Mouse (Mus musculus): ENCODE measurements around the gene Tom1l1.

Gene Tom1l1

DNA sequence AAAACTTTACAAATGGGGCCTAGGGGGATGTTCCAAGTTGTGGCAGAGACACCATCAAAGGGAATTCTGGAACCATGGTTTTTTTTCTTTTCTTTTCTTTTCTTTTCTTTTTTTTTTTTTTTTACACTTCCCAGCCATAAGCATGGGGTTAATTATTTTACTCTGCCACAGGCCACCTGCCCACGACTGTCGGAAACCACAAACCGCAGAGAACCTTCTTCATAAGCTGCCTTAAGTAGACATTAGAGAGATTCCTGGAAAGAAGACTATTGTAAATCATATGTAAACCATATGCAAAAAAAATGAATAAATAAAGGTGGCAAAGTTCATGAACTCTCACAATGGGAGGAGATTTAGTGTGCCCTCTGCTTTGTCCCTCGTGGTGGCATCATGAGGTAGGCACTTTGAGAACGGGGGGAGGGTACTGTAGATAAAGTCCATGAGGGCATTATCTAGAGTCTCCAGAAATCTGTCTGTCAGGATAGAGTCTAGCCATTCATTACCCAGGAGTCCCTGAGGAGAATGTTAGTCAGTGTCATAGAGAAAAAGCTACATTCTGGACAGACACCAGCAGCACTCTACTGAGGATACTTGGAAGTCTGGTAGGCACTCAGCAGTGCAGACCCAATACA lies 12.6 kb downstream of the Tom1l1 start:
- DNase-seq (ENCODE audit: extremely low read depth, insufficient read length, low spot score): no peak

DNA sequence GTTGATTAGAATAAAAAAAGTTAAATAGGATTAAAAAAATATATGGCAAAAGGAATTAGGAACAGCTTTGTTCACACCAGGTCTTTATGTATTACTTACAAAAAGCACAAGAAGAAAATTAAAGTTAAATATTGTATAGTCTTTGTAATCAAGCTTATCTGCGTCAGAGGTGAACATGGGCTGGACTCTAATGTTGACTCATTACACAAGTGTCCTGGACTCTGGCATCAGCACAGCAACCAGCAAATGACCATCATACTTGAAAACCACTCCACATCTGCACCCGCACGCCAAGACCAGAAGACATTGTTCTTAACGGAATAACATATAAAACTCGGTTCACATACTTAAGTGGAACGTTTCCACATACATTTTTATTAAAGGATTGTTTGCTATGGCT lies 20.8 kb downstream of the Tom1l1 start:
- no peak for DNase-seq (ENCODE audit: extremely low read depth, insufficient read length, low spot score)

DNA sequence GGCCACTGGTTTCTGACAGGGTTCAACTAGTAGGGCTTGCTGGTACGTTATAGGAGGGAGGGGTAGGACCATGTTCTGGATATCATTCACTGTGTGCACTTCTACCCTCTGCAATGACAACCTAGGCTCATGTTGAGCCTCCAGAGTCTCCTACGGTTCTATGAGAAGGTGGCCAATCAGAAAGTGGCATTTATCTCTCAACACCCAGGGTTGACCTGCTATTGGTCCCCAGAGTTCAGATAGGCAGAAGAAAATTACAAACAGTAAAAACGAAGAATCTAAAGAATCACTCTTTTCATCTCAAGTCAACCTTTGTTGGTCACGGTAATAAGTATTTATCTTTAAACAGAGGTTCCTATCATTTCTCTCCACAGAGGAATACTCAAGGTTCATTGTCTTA lies 21.2 kb downstream of the Tom1l1 start:
- DNase-seq (ENCODE audit: extremely low read depth, insufficient read length, low spot score): no peak

DNA sequence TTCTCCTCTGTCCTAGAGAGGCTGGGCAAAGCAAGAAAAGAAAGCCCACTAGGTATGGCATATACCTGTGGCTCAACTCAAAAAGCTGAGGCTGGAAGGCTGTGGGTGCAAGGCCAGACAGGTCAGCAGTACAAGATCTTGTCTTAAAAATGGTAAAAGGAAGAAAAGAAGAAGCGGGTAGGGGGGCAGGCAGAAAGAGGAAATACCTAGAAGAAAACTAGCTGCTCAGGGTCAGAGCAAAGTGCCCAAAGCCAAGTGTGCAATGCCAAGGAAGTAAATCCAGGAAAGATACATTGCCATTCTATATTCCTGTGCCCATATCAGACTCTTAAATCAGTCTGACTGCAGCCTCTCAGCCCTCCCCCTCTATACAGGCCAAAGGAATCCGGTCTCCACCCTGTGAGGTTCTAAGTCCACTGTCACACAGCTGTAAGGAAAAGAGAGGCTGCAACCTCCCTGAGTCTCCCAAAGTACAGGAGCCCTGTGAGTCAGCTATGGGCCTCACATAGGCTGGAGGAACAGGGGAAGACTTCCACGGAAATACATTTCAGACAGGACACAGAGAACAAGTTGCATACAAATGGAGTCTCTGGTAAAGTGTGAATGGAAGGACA lies 21.9 kb downstream of the Tom1l1 start:
- no peak for DNase-seq (ENCODE audit: extremely low read depth, insufficient read length, low spot score)

DNA sequence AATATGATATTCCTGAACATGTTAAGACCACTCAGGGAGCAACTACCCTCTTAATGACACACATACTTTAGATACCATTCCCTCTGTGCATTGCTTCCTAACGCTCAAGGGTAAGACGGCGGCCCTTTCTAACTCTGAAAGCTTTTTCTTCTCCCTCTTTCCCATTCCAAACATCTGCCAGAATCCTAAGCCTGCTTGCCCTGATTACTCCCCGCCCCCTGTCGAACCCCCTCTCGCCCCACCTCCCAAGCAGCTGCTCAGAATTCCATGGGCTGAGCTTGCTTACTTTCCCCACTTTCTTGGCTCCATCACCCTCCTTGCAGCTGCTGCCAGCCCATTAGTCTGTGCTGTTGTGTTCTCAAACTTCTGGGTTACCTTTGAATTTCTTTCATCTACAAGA lies 23.0 kb downstream of the Tom1l1 start:
- DNase-seq (ENCODE audit: extremely low read depth, insufficient read length, low spot score): no peak

DNA sequence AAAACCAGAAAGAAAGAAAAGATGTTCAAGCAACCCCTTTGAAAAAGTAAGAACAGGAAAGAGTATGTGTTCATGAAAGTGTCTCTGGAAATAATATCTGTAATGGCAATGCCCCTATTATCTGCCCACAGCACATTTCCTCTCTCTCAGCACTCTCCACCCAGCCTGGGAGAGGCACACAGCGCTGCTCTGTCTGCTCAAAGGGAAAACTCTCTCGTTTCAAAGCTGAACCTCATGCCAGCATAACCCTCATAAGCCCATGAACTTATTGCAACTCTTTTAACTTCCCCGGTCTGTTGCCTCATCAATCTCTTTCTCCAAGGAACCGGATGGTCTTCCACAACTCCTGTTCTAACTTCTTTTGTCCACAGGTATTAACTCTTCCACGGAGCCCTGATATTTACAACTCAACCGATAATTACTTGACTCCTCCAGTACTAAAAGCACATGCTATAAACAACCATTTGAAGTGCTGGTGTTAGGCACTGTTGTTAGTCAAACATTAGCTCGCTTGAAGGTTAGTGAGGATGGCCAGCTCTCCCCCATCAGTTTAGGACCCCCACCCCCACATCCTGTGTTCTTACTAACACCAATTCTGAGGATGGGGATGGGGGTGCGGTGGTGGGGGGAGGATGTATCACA lies 23.7 kb downstream of the Tom1l1 start:
- no peak for DNase-seq (ENCODE audit: extremely low read depth, insufficient read length, low spot score)

DNA sequence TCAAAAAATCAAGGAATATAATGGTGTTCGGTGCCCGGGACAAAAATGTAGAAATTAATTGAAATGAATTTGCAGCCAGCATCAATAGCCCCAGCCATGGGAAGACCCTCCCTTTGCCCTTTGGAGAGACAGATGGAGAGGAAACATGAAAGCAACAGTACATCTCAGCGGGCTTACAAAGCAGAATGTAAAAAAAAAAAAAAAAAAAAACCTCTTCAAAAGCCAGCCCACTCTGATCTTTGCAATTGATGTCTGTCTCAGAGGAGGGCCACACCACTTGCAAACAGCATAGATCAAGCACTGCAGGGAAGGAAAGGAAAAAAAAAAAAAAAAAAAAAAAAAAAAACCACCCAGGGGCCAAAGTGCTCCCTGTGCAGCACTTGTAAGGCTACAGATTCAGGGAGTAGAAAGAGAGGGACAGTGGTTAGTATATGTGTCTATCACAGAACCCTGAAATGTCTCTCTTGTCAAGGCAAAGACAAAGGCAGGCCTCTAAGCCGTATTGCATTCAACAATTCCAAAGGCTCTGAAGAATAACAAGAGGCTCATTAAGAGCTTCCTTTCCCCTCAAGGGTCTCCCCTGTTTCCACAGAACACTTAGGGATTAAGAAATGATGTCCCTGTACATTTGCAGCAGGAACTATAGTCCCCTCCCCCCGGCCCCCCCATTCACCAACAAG lies 24.4 kb downstream of the Tom1l1 start:
- no peak for DNase-seq (ENCODE audit: extremely low read depth, insufficient read length, low spot score)

DNA sequence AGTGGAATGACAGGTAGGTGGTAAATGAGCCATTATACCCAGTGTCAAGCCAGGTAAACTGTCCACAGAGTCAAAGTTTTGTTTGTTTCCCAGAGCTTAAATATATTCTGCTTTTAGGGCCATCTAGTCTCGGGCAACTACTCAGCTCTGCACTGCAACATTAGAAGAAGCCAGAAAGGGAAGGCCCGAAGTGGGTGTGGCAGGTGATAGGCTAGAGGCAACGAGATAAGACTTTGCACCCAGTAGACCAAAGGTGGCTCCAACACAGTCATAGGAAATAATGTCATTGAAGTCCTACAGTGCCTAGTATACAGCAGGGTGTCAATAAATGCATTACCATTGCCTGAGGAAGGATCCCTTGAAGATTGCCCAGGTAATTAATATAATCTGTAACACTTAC lies 25.1 kb downstream of the Tom1l1 start:
- no peak for DNase-seq (ENCODE audit: extremely low read depth, insufficient read length, low spot score)

DNA sequence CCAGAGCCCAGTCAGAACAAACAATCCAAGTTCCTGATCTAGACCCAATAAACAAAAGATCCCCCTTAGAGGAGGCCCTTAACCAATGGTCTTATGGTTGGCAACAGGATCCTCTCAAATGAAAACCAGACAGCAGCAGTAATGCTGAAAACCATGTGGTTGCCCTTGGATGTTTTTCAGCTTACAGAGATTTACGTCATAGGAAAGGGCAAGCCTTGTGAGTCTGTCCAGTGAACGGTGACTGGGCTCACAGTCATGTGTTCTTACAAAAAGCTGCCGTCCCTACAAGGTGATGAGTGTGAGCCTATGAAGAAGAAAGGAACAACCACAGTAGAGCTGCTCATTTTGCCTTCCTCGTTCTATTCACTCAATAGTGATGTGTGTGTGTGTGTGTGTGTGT lies 27.5 kb downstream of the Tom1l1 start:
- peak; percentile 25 for DNase-seq (ENCODE audit: extremely low read depth, insufficient read length, low spot score)

DNA sequence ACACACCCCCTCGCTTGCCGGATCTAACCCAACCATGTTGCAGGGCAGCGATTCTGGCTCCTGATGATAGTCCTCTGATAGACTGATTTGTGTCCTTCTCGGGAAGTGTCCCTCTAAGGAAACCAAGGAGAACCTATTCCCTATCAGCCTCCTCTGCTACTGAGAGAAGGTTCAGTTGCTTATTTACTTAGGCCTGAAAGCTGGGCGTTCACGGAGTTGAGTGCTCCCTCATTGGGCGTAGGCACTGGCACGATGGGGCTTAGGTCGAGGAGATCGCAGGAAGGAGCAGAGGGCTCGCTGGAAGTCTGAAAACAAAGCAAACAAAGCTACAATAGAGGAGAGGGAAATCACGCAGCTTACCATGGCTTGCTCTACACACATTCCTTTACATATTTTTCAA lies 30.6 kb downstream of the Tom1l1 start:
- DNase-seq (ENCODE audit: extremely low read depth, insufficient read length, low spot score): no peak

DNA sequence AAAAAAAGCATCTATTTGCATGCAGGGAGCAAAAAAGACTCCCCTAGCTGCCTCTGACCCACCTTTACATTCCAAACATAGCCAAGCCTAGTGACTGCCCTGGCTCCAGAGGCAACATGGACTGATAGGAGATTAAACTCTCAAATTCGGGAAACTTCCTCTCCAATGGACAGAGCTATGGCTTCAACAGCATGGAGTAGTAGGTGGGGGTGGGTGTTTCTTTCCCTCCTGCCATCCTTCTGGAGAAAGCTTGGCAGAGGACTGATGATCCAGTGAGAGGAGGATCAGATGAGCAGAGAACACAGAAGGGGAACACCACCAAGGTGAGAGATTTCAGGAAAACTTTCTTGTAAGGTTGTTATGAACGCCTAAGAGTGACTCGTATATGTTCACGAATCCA lies 35.6 kb downstream of the Tom1l1 start:
- no peak for DNase-seq (ENCODE audit: extremely low read depth, insufficient read length, low spot score)

DNA sequence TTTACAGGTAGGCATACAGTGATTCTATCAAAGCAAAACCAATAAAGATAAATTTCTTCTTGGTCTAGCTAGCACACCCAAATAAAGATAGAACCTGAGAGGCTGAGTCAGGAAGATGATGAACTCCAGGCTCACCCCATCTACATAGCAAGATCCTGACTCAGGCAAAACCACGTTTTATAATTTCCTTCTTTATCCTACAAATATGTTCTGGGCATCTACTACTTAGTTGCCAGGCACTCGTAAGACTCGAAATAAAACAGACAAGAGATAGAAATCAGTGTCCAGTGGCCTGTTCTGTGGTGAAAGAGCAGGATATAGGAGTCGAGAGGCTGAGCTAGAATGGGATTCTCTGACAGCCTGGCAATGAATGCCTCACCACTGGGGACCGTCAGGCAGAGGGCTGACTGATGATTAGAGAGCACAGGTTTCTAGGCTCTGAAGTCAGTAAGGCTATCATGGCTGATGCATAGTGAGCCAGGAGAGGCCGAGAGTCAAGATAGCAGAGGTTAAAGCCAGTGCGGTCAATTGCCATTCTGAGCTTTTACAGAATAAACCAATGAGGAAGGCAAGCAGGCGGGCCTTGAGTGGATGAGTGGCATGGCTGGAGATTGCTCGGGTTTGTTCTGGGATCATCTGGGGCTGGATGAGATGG lies 37.8 kb downstream of the Tom1l1 start:
- no peak for DNase-seq (ENCODE audit: extremely low read depth, insufficient read length, low spot score)

DNA sequence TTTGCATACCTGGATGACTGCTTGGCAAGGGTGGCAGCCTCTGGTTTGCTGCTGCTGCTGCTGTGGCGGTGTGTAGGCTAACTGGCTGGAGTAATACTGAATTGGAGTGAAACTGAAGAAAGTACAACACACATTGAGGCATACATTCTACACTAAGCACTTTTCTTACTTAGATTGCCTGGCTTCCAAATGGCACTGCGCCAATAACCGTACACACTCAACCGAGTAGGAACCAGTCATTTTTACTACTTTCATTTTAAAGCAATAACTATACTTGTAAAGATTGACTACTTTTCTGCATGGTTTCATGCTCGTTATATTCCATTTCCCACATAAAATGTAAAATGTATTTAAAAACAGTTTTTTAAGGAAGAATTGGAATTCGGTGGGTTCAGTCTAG lies 38.4 kb downstream of the Tom1l1 start:
- DNase-seq (ENCODE audit: extremely low read depth, insufficient read length, low spot score): no peak

DNA sequence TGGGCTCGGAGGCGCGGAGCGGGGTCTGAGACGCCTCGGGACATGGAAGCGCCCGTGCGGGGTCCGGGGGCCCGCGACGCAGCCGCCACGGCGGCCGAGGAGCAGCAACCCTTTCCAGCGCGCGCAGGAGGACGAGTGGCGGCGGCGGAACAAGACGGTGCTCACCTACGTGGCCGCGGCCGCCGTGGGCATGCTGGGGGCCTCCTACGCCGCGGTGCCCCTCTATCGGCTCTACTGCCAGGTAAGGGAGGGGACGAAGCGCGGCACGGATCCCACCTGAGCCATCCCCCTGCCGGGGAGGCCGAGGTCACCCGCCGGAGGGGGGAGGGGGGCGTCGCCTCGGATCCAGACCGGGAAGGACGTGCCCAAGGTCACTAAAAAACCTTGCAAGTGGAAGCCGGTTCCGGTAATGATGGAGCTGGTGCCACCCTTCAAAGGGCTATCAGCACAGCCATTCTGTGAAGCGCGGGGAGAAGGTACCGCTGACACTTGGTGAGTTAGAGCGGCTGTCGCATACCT lies 49.8 kb downstream of the Tom1l1 start:
- DNase-seq (ENCODE audit: extremely low read depth, insufficient read length, low spot score): no peak

DNA sequence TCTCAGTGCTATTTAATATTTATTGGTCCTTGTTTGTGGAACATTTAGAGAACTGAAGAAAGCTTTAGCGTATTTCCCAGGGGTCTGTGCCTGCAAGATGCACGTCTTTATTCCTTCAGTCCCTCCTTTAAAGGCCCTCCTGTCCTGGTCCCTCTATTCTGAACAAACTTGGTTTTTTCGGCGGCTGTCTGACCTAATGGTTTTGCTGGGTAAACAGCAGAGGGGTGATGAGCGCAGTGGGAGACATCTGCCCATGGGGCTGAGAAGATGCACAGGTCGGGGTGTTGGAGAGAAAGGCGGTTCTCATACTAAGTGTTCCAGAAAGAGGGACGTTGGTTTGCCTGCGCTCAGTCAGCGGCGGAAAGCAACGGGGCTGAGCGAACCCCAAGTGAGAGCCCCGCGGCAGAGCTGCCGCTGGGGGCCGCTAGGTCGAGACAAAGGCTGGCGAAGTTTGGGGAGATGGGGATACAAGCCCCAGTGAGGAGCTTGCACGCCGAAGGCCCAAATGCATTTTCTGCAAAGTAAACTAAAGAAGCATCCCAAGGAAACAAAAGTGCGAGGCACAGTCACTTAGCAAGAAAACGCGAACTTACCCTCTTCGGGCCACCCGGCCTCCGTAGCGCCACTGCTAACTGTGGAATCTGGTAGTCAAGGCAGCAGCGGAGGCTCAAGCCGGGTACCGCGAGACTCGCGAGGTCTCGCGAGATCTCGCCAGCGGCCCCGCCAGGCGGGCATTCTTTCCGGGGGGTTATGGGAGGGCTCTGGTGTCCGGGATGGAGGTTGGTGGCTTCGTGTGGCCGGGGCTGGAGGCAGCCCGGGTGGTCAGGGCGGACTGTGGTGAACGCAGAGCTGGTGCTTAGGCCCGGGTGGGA lies 50.5 kb downstream of the Tom1l1 start, which contains the start of the genes Stxbp4 and Cox11:
Gene Stxbp4 (minus strand): TSS at position 645 of the 872 bp plus-strand sequence.
Gene Cox11 (plus strand): TSS at position 734 of the 872 bp plus-strand sequence.
- peak; percentile 97 for DNase-seq (ENCODE audit: extremely low read depth, insufficient read length, low spot score)

DNA sequence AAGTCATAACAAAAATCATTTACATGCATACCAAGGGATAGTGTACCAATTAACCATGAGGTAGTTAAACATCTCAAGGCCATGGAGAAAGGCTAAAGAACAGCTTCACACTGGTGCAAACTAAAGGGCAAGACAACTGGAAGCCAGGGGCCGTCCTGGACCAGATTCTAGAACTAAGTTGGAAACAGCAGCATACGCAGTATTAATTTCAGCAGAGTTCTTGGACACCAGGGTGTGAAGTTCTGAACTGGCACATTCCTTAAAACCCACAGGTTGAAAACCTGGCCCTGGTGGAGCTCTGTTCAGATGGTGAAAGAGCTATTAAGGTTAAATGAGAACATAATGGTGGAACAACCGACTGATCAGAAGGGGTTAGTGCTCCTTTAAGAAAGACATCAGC lies 53.5 kb downstream of the Tom1l1 start:
- DNase-seq (ENCODE audit: extremely low read depth, insufficient read length, low spot score): no peak

DNA sequence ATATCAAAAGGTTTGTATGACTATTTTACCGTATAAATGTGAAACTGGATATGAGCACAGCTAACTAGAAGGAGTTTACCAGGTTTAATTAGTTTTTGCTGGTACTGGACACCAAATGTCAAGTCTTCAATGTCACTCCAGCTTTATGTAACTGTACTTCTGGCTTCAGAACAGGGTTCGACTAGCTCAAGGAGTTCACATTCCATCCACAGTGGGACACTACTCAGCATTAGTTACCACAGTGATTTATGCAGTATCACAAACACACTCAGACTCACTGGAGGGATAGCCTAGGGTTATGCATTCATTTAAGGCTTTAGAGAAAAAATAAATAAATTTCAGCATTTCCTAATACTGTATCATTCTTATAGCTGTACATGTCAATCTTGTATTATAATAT lies 55.7 kb downstream of the Tom1l1 start:
- no peak for DNase-seq (ENCODE audit: extremely low read depth, insufficient read length, low spot score)

DNA sequence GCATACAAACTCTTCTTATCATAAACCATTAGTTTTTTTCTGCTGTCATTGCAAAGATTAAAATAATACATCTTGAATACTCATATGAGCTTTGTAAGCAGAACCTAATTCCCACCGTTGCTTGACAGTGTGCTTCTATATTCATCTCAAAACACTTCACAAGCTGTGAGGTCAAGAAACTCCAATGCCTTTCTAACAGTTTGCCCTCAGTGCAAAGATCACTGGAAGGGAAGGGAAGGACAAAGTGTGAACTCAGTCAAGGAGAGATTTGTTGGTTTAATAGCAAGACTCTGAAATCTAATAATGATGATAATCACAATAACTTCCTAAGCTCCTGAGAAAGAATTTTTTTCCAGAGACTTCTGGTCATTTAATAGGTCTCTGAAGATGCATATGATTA lies 60.4 kb downstream of the Tom1l1 start:
- DNase-seq (ENCODE audit: extremely low read depth, insufficient read length, low spot score): no peak

DNA sequence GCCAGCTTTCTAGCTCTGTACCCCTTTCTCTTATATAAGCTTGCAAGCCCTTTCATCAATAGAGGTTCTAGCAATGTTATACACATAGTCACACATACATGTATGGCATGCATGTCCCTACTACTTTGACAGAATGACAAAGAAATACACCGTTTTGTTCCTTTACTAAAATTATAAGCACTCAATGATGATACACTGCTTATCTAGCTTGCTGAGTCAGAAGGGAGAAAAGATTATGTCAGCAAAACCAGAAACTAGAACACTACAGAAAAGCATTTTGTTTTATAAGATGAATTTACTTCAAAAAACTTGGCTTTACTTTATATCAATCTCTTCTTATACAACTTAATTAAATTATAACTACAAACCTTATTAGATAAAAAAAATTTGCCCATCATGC lies 63.0 kb downstream of the Tom1l1 start:
- DNase-seq (ENCODE audit: extremely low read depth, insufficient read length, low spot score): no peak

DNA sequence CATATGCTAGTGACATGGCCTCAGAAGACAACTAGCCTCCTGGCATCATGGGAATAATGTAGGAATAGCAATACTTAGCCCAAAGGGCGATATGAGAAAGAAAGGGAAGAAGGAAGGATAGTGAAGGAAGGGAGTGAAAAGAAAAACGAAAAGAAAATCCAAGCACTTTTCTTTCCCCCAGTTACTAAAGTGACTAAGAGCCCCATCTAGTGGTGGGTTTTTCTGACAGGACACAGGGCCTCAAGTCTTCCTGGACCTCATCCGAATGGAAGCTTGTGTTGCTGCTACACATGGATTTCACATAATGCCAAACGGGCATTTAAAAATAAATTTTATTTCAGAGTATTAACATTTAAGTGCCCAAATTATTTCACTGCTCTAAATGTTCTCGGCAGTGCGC lies 64.7 kb downstream of the Tom1l1 start:
- peak; percentile 5 for DNase-seq (ENCODE audit: extremely low read depth, insufficient read length, low spot score)

Data from 3134 (cell line).